Mouse (Mus musculus): ENCODE measurements around the gene Mettl24.

Mettl24 gene

DNA sequence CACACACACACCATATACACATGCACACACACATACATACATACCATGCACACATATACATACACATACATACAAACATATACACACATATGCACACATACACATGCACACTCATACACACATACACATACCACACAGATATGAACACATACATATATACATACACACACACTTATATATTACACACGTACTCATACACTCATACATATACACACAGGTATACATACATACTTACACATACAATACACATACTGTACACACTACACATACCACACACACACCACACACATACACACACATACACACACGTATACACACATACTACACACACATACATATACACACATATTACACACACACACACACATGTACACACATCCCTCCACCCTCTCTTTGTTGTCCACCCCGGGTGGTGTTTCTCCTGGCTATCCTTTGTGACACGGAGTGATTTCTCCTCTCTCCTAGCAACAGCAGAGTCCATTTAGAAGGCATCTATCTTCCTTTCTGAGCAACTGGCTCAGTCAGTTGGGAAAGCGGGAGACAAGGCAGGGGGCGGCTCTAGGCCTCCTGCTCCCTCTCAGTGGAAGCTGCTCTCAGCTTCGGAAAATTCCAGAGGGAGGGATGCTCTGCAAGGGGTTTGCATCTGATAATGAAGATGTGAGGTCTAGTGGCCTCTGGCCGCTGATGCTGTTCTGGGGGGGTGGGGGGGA, 10.3 kb upstream of the Mettl24 start:
- no peak for TF ChIP-seq GATA4 (IDR thresholded peaks at IDR 0.05; ENCODE audit: insufficient replicate concordance, low read length)

GRCm38 (mm10) chr10:40673297-40673665, 9.8 kb upstream of the Mettl24 start:
- no peak for TF ChIP-seq GATA4 (IDR thresholded peaks at IDR 0.05; ENCODE audit: insufficient replicate concordance, low read length)

DNA sequence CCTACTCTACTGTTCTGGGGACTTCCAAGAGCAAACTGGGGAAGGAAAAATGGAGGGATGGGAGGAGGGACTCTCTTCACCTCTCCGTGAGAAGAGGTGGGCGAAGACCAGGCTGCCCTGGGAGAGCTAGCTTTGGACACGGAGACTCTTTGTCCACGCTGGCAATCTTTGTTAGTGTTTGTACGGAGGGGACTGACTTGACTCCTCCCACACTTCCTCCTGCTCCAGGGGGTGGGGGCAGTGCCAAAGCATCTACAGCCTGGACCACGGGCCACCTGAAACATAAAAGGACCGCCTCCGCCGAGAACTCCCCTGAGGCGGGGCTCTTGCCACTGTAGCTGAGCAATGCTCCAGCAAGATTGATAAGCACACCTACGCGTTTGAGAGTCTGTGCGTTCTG, 8.9 kb upstream of the Mettl24 start:
- TF ChIP-seq GATA4 (IDR thresholded peaks at IDR 0.05; ENCODE audit: insufficient replicate concordance, low read length), result no peak

DNA sequence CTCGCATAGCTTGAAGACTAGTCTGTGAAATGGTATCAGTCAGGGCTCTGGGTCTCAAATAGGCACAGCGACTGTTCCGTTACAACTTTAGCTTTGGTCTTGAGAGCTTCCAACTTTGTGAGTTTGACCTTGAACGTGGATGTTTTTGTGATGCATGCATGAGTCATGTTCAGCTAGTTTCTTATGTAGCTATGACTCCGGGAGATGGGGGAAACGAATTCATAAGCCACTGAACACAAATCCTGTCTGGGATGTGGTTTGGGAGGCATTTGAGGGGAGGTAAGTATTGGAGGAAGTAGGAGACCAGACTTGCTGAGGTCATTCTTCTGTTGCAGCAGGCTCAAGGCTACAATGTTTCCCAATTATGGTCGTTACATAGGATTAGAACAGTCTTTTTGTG, 7.2 kb upstream of the Mettl24 start:
- TF ChIP-seq GATA4 (IDR thresholded peaks at IDR 0.05; ENCODE audit: insufficient replicate concordance, low read length), result no peak

DNA sequence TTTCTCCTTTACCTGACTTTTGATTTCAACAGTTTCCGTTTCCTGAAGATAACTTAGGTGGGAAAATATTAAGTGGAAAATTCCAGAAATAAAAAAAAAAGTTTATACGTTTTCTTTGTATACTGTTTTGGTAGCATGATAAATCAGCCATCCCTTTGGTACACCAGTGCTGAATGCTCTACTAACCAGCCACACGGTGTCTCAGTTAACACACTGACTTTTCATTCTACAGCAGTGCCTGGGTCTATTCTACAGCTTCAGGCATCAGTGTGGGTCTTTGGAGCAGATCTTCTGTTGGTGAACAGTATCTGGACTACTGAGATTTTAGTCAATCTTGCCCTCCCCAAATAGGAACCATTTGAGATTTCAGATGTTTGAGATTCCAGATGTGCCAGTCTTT, 4.6 kb upstream of the Mettl24 start:
- no peak for TF ChIP-seq GATA4 (IDR thresholded peaks at IDR 0.05; ENCODE audit: insufficient replicate concordance, low read length)

- no peak for TF ChIP-seq GATA4 (IDR thresholded peaks at IDR 0.05; ENCODE audit: insufficient replicate concordance, low read length)
Measured at GRCm38 (mm10) chr10:40682470-40682869, 612 bp upstream of the Mettl24 start.

- no peak for TF ChIP-seq GATA4 (IDR thresholded peaks at IDR 0.05; ENCODE audit: insufficient replicate concordance, low read length)
Measured at GRCm38 (mm10) chr10:40683868-40684253, 779 bp downstream of the Mettl24 start.

DNA sequence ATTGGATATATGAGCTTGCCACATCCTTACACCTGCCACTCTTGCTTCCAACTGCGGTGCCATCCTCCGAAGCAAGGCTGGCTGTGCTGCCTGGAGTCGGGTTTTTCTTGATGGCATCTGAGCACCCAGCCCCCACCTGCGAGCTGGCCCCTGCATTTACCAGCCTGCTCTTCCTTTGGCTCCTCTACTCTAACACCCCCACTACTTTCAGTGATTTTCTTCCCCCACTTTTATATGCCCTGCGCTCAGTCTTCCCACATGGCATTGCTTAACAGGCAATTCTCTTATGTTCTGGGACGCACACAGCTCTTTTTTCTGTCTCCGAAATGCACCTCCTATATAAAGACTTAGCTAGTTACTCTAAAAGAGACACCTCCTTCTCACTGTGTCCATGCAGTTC, 1.2 kb downstream of the Mettl24 start:
- TF ChIP-seq GATA4 (IDR thresholded peaks at IDR 0.05; ENCODE audit: insufficient replicate concordance, low read length), result no peak

GRCm38 (mm10) chr10:40685641-40686040, 2.6 kb downstream of the Mettl24 start:
- no peak for TF ChIP-seq GATA4 (IDR thresholded peaks at IDR 0.05; ENCODE audit: insufficient replicate concordance, low read length)

DNA sequence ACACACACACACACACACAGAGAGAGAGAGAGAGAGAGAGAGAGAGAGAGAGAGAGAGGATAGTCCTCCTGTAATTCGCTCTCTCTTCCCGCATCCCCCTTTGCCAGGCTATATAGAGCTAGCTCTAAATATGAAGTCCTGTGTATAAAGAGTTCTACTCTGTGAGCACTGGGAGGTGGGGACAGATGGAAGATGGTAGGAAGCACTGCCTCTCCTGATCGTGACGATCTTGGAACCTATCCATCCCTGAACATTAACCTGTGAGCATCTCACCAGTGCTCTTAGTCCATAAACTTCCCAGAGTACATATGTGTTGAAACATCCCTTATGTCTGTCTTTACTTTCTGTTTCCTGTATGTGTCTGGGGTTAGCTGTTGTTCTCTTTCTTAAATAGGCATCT, 3.9 kb downstream of the Mettl24 start:
- no peak for TF ChIP-seq GATA4 (IDR thresholded peaks at IDR 0.05; ENCODE audit: insufficient replicate concordance, low read length)

DNA sequence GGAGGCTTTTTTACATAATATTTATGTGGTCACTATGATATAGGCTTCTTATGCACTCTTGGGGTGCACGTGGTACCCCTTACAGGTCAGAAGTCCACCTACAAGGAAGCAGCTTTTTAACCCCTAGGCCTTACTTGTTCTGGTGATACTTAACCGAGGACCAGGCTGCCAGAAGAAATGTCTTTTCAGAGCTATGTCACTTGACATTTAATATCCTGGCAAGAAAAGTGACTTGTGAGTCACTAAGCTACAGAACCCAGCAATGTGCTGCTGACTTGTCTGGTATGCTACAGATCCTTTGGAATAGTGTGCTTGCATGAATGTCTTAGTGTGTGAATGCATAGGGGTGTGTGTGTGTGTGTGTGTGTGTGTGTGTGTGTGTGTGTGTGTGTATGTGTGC, 4.3 kb downstream of the Mettl24 start:
- no peak for TF ChIP-seq GATA4 (IDR thresholded peaks at IDR 0.05; ENCODE audit: insufficient replicate concordance, low read length)

- no peak for TF ChIP-seq GATA4 (IDR thresholded peaks at IDR 0.05; ENCODE audit: insufficient replicate concordance, low read length)
Measured at GRCm38 (mm10) chr10:40688266-40688665, 5.2 kb downstream of the Mettl24 start.

DNA sequence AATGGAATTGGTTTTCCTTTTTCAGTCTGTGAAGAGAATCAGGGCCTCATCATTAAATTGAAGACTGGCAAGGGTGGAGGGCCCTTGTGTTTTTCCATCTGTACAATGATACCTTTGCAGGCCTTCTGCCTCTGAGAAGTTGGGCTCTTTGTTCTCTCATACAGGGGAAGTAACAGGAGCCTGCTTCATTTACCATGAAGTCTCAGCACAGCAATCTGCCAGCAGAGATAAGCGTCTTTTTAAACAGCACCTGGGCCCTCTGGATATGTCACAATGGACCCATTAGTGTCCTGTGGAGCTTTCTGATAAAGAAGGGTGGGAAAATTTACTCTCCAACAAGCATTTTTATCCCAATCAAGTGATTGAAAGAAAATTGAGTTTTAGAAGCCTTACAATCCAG, 5.8 kb downstream of the Mettl24 start:
- no peak for TF ChIP-seq GATA4 (IDR thresholded peaks at IDR 0.05; ENCODE audit: insufficient replicate concordance, low read length)

DNA sequence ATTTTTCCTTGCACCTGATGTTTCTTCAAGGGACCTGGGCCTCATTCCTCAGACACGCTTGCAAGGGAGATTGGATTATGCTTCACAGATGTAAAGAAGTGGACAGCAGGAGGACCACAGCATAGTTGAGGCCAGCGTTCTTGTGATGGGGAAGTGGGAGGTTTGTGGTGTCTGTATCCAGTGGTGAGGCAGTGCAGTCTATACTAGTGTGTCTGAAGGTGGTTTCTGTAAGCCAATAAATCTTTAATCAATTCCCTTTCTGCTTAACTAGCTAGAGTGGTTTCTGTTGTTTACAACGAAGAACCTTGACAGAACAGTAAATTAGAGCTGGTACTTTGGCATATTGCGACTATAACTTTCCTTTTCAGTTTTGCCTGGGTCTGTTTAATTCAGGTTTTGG, 15.6 kb downstream of the Mettl24 start:
- no peak for TF ChIP-seq GATA4 (IDR thresholded peaks at IDR 0.05; ENCODE audit: insufficient replicate concordance, low read length)

DNA sequence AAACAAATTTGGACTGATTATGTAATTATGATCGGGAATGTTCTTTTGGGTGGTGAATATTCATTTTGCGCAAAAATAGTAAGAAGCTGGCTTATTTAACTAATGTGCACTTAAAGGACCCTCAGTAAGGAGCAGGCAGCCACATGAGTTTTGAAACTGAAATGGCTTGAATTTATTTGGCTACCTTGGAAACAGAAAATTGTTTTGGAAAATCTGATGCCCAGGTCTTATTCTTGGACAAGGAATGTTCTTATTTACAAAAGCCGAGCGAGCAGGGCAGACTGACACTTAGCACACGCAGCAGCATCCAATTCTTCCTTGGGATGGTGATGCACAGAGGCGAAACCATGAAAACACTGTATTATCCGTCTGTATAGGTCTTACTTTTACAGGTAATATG, 28.0 kb downstream of the Mettl24 start:
- TF ChIP-seq GATA4 (IDR thresholded peaks at IDR 0.05; ENCODE audit: insufficient replicate concordance, low read length), result no peak

DNA sequence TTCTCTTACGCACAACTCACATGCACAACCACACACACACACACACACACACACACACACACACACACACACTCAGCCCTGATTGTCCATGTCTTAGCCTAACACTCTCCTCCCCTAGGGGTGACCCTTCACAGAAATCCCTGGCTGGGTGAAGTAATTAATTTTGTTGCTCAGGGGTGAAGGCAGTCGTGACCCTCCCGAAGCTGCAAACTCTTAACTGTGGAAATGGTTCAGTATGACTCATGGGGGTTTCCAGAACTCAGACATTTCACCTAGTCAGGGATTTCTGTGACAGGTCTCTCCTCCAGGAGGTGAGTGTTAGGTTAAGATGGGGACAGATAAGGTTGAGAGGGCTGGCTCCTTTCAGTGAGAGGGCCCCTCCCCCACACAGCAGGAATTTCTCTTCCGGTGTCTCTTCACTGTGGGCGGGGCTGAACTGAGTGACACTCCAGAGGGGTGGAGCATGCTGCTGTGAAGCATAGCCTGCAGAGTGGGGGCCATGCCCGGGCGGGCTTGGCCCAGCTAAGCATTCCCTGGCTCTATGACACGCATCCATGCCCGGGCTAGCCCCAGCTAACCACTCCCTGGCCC, 30.0 kb downstream of the Mettl24 start:
- no peak for TF ChIP-seq GATA4 (IDR thresholded peaks at IDR 0.05; ENCODE audit: insufficient replicate concordance, low read length)

DNA sequence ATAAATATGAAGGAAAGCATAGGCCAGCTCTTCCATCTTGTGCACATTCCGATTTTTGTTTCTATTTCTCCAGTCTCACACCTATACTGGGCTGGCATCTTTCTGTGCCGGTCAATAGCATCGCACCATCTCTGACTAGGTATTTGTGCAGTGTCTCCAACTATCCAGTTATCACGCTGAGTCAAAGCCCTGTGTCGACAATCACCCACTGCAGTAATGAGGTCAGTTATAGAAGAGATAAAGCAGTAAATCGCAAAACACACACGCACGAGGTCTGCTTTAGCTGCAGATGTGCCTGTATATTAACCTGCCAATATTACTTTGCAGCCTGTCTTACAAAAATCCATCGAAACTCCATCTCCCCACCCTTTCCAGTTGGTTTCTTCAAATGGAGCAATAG, 30.7 kb downstream of the Mettl24 start:
- no peak for TF ChIP-seq GATA4 (IDR thresholded peaks at IDR 0.05; ENCODE audit: insufficient replicate concordance, low read length)
